Mouse (Mus musculus) 3134 (cell line): Measurements from ENCODE around the gene Aatf.
"Not testable (repeated sequence)": the region's sequence is repeated elsewhere in the genome, so short reads cannot be mapped to it uniquely, and the experiment has no call there.

Source experiments
- DNase-seq: peaks from one replicate; pipeline ENCODE4 v3.0.0-alpha.2; 2011; ENCODE audit warnings: low spot score; ENCODE audit not compliant: insufficient read length; ENCODE audit errors: extremely low read depth

Aatf gene

GRCm38 (mm10) chr11:84442554-84443331, 70.6 kb downstream of the Aatf start:
- DNase-seq = no peak

- DNase-seq = no peak
Measured at GRCm38 (mm10) chr11:84440402-84440801, 72.9 kb downstream of the Aatf start.

GRCm38 (mm10) chr11:84434879-84435278, 78.4 kb downstream of the Aatf start:
- no peak for DNase-seq

GRCm38 (mm10) chr11:84430336-84430735, 83.0 kb downstream of the Aatf start:
- DNase-seq = no peak

GRCm38 (mm10) chr11:84429581-84429980, 83.7 kb downstream of the Aatf start:
- peak; percentile 23 for DNase-seq

- DNase-seq = no peak
Measured at GRCm38 (mm10) chr11:84426633-84426998, 86.7 kb downstream of the Aatf start.

GRCm38 (mm10) chr11:84425736-84426632, 87.3 kb downstream of the Aatf start:
- DNase-seq = no peak

- DNase-seq = no peak
Measured at GRCm38 (mm10) chr11:84420779-84421178, 92.5 kb downstream of the Aatf start.

- no peak for DNase-seq
Measured at GRCm38 (mm10) chr11:84413111-84413510, 100.2 kb downstream of the Aatf start.

GRCm38 (mm10) chr11:84412201-84412934, 101.0 kb downstream of the Aatf start:
- no peak for DNase-seq

GRCm38 (mm10) chr11:84411642-84412018, 101.7 kb downstream of the Aatf start:
- DNase-seq = no peak

GRCm38 (mm10) chr11:84410879-84411641, 102.3 kb downstream of the Aatf start:
- no peak for DNase-seq

- no peak for DNase-seq
Measured at GRCm38 (mm10) chr11:84410383-84410782, 102.9 kb downstream of the Aatf start.

GRCm38 (mm10) chr11:84406733-84407132, 106.6 kb downstream of the Aatf start:
- DNase-seq = no peak

GRCm38 (mm10) chr11:84395010-84395409, 118.3 kb downstream of the Aatf start:
- no peak for DNase-seq

GRCm38 (mm10) chr11:84393571-84393970, 119.8 kb downstream of the Aatf start:
- DNase-seq = no peak

- not testable (repeated sequence) for DNase-seq
Measured at GRCm38 (mm10) chr11:84392066-84392465, 121.3 kb downstream of the Aatf start.

GRCm38 (mm10) chr11:84391126-84391525, 122.2 kb downstream of the Aatf start:
- DNase-seq = no peak

- DNase-seq = no peak
Measured at GRCm38 (mm10) chr11:84389332-84389731, 124.0 kb downstream of the Aatf start.

GRCm38 (mm10) chr11:84383891-84384290, 129.4 kb downstream of the Aatf start:
- no peak for DNase-seq
